In genomic region chr7:29523700-29524099, GRCm38 (mm10) we compare ENCODE assay signal across 8 mouse cellular contexts. TPM values are rescaled to one million over a fixed set of nuclear protein-coding genes. Genes with fewer than 3 reads are reported as not detected.
DNase-seq lines count a peak whose midpoint lies in the region.

No protein-coding gene starts in this region.

- intact Hi-C loops in gastrocnemius, postnatal 14 days (cut with DNase I; ENCODE audit: low total_unique reads): loop anchor here (2.0 kb wide), 1 partner anchor 141 kb away; no protein-coding TSS in a partner anchor

- DNase-seq in CD4-positive, CD25-positive, alpha-beta regulatory T cell, adult 2 months (ENCODE audit: low read depth, low spot score): peak; percentile 80
- DNase-seq in T-cell, adult 2 months (ENCODE audit: low spot score): peak; percentile 48
- DNase-seq in cerebellum, postnatal 36 days: peak; percentile 84
- DNase-seq in gastrocnemius, postnatal 14 days: peak; percentile 74
- peak; percentile 61 to 84 for DNase-seq in layer of hippocampus, adult 18-20 months (ENCODE audit: low spot score in 2 of 2)
- peak; percentile 89 for DNase-seq in lung, postnatal 10 days
- peak; percentile 83 for DNase-seq in right cerebral cortex, postnatal 4 days
- peak; percentile 63 for DNase-seq in yolk sac, embryonic 10.5 days (ENCODE audit: low spot score)

RNA-seq across cellular contexts. Expression of gene Sipa1l3, which starts 5.3 kb away (rescaled TPM):
- 10 to 100 TPM in 1 of 2 experiments, 1 to 10 TPM in 1; 7.8 to 13.1 TPM for total RNA-seq in gastrocnemius, postnatal 14 days (2021)
- 100 to 1,000 TPM; 219 to 232 TPM for total RNA-seq in layer of hippocampus, adult 18-20 months (2021)

Comparison
In these comparisons a context has a peak if more than half of its experiments do, and no peak if none do; other contexts are left out.
1. Peak in every context shown above with its lines: DNase-seq.
2. RNA of gene Sipa1l3, which starts 5.3 kb away (total RNA-seq): 219 to 232 TPM in layer of hippocampus, adult 18-20 months; 7.8 to 13.1 TPM in gastrocnemius, postnatal 14 days; every median in the first group is over 10 times any median in the second.